Mouse (Mus musculus): ENCODE measurements around the gene Cyp2a22. TPM values are rescaled to one million over a fixed set of nuclear protein-coding genes. Genes with fewer than 3 reads are reported as not detected.
"Not testable (repeated sequence)": the region's sequence is repeated elsewhere in the genome, so short reads cannot be mapped to it uniquely, and the experiment has no call there.

Cyp2a22 gene
- not detected in 2 replicates for polyA plus RNA-seq (2015; fragmentation: Nextera tagmentation; extraction: Ambion mirVana)

GRCm38 (mm10) chr7:26939262-26939661 is at the start of gene Cyp2a22:
Gene Cyp2a22, minus strand, starts transcription at chr7:26939384.
- Histone ChIP-seq H3K27me3 (no peaks in the 10 kb centered on the region), H3K27ac (replicated peaks) (no peak within 1 kb of the TSS), H3K4me1 (replicated peaks) (no peaks in the 10 kb centered on the region), H3K4me3 (no peak within 1 kb of the TSS), H3K4me2 (no peak within 1 kb of the TSS), H3K9me3 (0 out of 2 replicates have a peak, but pooled peaks cover 5% of the 10 kb centered on the region), H3K9ac (no peak within 1 kb of the TSS), H3K36me3 (no peaks in the 10 kb centered on the region)
- ATAC-seq (ENCODE audit: low FRiP score, low read depth) = no peak
- WGBS = 84% methylated on average over 4 of the region's 4 CpGs

GRCm38 (mm10) chr7:26983151-26983550 is 44.0 kb upstream of the Cyp2a22 start:
- not testable (repeated sequence) for H3K27me3 ChIP-seq; ATAC-seq (ENCODE audit: low FRiP score, low read depth); H3K4me1 ChIP-seq (replicated peaks); H3K9ac ChIP-seq; H3K4me2 ChIP-seq; H3K9me3 ChIP-seq; H3K4me3 ChIP-seq; H3K27ac ChIP-seq (replicated peaks); H3K36me3 ChIP-seq
- 30% methylated on average over 1 of the region's 1 CpGs for WGBS

GRCm38 (mm10) chr7:26982551-26982950 is 43.4 kb upstream of the Cyp2a22 start:
- no peaks in the 10 kb centered on the region for H3K27me3 ChIP-seq
- H3K36me3 ChIP-seq = no peaks in the 10 kb centered on the region
- 30% methylated on average over 1 of the region's 1 CpGs for WGBS
- no peaks in the 10 kb centered on the region for H3K4me1 ChIP-seq (replicated peaks)
- H3K4me2 ChIP-seq = no peak overlapping the region
- H3K9me3 ChIP-seq = no peaks in the 10 kb centered on the region
- H3K4me3 ChIP-seq = no peak overlapping the region
- no peak for ATAC-seq (ENCODE audit: low FRiP score, low read depth)
- no peak overlapping the region for H3K9ac ChIP-seq
- H3K27ac ChIP-seq (replicated peaks) = no peak overlapping the region

GRCm38 (mm10) chr7:26981937-26982336 is 42.8 kb upstream of the Cyp2a22 start:
- H3K4me2 ChIP-seq; H3K36me3 ChIP-seq; H3K9me3 ChIP-seq; H3K27me3 ChIP-seq; H3K9ac ChIP-seq; H3K4me1 ChIP-seq (replicated peaks); H3K27ac ChIP-seq (replicated peaks); H3K4me3 ChIP-seq; ATAC-seq (ENCODE audit: low FRiP score, low read depth): not testable (repeated sequence)
- WGBS = 82% methylated on average over 1 of the region's 1 CpGs

- H3K4me1 ChIP-seq (replicated peaks); H3K36me3 ChIP-seq; H3K4me3 ChIP-seq; H3K9ac ChIP-seq; ATAC-seq (ENCODE audit: low FRiP score, low read depth); H3K9me3 ChIP-seq; H3K27me3 ChIP-seq; H3K4me2 ChIP-seq; H3K27ac ChIP-seq (replicated peaks): not testable (repeated sequence)
- WGBS = 80% methylated on average over 2 of the region's 2 CpGs
Observed at GRCm38 (mm10) chr7:26981464-26981863, 42.3 kb upstream of the Cyp2a22 start.

- not testable (repeated sequence) for ATAC-seq (ENCODE audit: low FRiP score, low read depth); H3K4me1 ChIP-seq (replicated peaks); H3K36me3 ChIP-seq; H3K9ac ChIP-seq; H3K27me3 ChIP-seq; H3K4me3 ChIP-seq; H3K27ac ChIP-seq (replicated peaks); H3K9me3 ChIP-seq; H3K4me2 ChIP-seq
- 55% methylated on average over 1 of the region's 1 CpGs for WGBS
Observed at GRCm38 (mm10) chr7:26962371-26962770, 23.2 kb upstream of the Cyp2a22 start.

- H3K9me3 ChIP-seq; ATAC-seq (ENCODE audit: low FRiP score, low read depth); H3K27ac ChIP-seq (replicated peaks); H3K27me3 ChIP-seq; H3K4me2 ChIP-seq; H3K4me3 ChIP-seq; H3K9ac ChIP-seq; H3K36me3 ChIP-seq; H3K4me1 ChIP-seq (replicated peaks): not testable (repeated sequence)
- 98% methylated on average over 2 of the region's 2 CpGs for WGBS
Observed at GRCm38 (mm10) chr7:26953306-26953705, 14.1 kb upstream of the Cyp2a22 start.

- not testable (repeated sequence) for H3K27me3 ChIP-seq
Observed at GRCm38 (mm10) chr7:26952671-26953070, 13.5 kb upstream of the Cyp2a22 start.

GRCm38 (mm10) chr7:26941320-26941925 is 2.2 kb upstream of the Cyp2a22 start:
- not testable (repeated sequence) for H3K9ac ChIP-seq; ATAC-seq (ENCODE audit: low FRiP score, low read depth); H3K27me3 ChIP-seq; H3K4me1 ChIP-seq (replicated peaks); H3K4me2 ChIP-seq; H3K4me3 ChIP-seq; H3K27ac ChIP-seq (replicated peaks); H3K36me3 ChIP-seq; H3K9me3 ChIP-seq
- 58% methylated on average over 2 of the region's 2 CpGs for WGBS

More at GRCm38 (mm10) chr7:26952671-26953070, 13.5 kb upstream of the Cyp2a22 start:
- not testable (repeated sequence) for H3K9ac ChIP-seq; H3K27ac ChIP-seq (replicated peaks); ATAC-seq (ENCODE audit: low FRiP score, low read depth); H3K36me3 ChIP-seq; H3K4me3 ChIP-seq; H3K4me1 ChIP-seq (replicated peaks); H3K9me3 ChIP-seq; H3K4me2 ChIP-seq
- whole genome bisulfite sequencing = 91% methylated on average over 3 of the region's 3 CpGs

- WGBS = 67% methylated on average over 2 of the region's 2 CpGs
- H3K27me3 ChIP-seq; H3K27ac ChIP-seq (replicated peaks); H3K9ac ChIP-seq; H3K36me3 ChIP-seq; H3K4me3 ChIP-seq; H3K9me3 ChIP-seq; H3K4me1 ChIP-seq (replicated peaks); ATAC-seq (ENCODE audit: low FRiP score, low read depth); H3K4me2 ChIP-seq: not testable (repeated sequence)
Observed at GRCm38 (mm10) chr7:26917114-26917513, 22.1 kb downstream of the Cyp2a22 start.

Other genes with a start within 250 kb of the Cyp2a22 start
- 0.42 and 0.47 TPM in 2 replicates for gene Cyp2b19, start 182.2 kb downstream of the Cyp2a22 start, polyA plus RNA-seq (2015; fragmentation: Nextera tagmentation; extraction: Ambion mirVana)
- not detected in 2 replicates for gene Cyp2g1, start 130.5 kb downstream of the Cyp2a22 start, polyA plus RNA-seq (2015; fragmentation: Nextera tagmentation; extraction: Ambion mirVana)
- gene Cyp2a5, start 104.1 kb downstream of the Cyp2a22 start, polyA plus RNA-seq (2015; fragmentation: Nextera tagmentation; extraction: Ambion mirVana) = 0.89 and 1.7 TPM in 2 replicates
- gene Cyp2a12, start 89.7 kb upstream of the Cyp2a22 start, polyA plus RNA-seq (2015; fragmentation: Nextera tagmentation; extraction: Ambion mirVana) = not detected in 2 replicates
- gene Cyp2f2, start 180.5 kb upstream of the Cyp2a22 start, polyA plus RNA-seq (2015; fragmentation: Nextera tagmentation; extraction: Ambion mirVana) = not detected in 2 replicates
- gene Cyp2t4, start 214.3 kb upstream of the Cyp2a22 start, polyA plus RNA-seq (2015; fragmentation: Nextera tagmentation; extraction: Ambion mirVana) = 0.14 and 0.29 TPM in 2 replicates
- gene Egln2, start 227.4 kb upstream of the Cyp2a22 start, polyA plus RNA-seq (2015; fragmentation: Nextera tagmentation; extraction: Ambion mirVana) = 96.4 and 107 TPM in 2 replicates
- gene Rab4b, start 239.5 kb upstream of the Cyp2a22 start, polyA plus RNA-seq (2015; fragmentation: Nextera tagmentation; extraction: Ambion mirVana) = 102 and 111 TPM in 2 replicates
- 0.39 and 1.1 TPM in 2 replicates for gene Gm21983, start 241.7 kb upstream of the Cyp2a22 start, polyA plus RNA-seq (2015; fragmentation: Nextera tagmentation; extraction: Ambion mirVana)
- gene Mia, start 241.8 kb upstream of the Cyp2a22 start, polyA plus RNA-seq (2015; fragmentation: Nextera tagmentation; extraction: Ambion mirVana) = 23.9 and 26.6 TPM in 2 replicates

Data from hindbrain, embryonic 15.5 days (tissue).